ENCODE assay signal across 9 mouse cellular contexts in genomic region chr1:161379685-161380424, GRCm38 (mm10). TPM values are rescaled to one million over a fixed set of nuclear protein-coding genes. Genes with fewer than 3 reads are reported as not detected.
DNase-seq lines count a peak whose midpoint lies in the region; ATAC-seq lines count a peak whose summit lies in the region.
"Had no signal": no experiment of that assay in that cellular context is flagged by ENCODE, and none has a peak within 500 bp of the region (broad histone marks: within the 10 kb centered on the region; RNA-seq: fewer than 3 reads in every experiment).

No protein-coding gene starts in this region.

- H3K4me2 ChIP-seq in kidney, embryonic 14.5 days (replicated peaks; ENCODE audit: low read depth, low read length) = 0 out of 2 replicates have a peak overlapping the region, but pooled peaks have one; percentile 8
- no peak overlapping the region for H3K4me2 ChIP-seq in midbrain, embryonic 14.5 days (ENCODE audit: low read length)

- H3K9ac ChIP-seq in kidney, embryonic 14.5 days (ENCODE audit: low read depth, low read length) = no peak overlapping the region
- H3K9ac ChIP-seq in midbrain, embryonic 14.5 days (replicated peaks; ENCODE audit: low read length) = no peak overlapping the region

- WGBS in kidney, embryonic 14.5 days = 20% methylated on average over 11 of the region's 11 CpGs
- 21% methylated on average over 11 of the region's 11 CpGs for WGBS in midbrain, embryonic 14.5 days

- no peak overlapping the region for H3K4me3 ChIP-seq in kidney, embryonic 14.5 days (ENCODE audit: low read length)
- no peak overlapping the region for H3K4me3 ChIP-seq in midbrain, embryonic 14.5 days (replicated peaks; ENCODE audit: low read depth, low read length)

- H3K36me3 ChIP-seq in kidney, embryonic 14.5 days (ENCODE audit: control insufficient read depth, insufficient read depth, low read length) = no peaks in the 10 kb centered on the region
- H3K36me3 ChIP-seq in midbrain, embryonic 14.5 days (ENCODE audit: control insufficient read depth, insufficient read depth, low read length) = no peaks in the 10 kb centered on the region

- peak; percentile 26 for DNase-seq in adrenal gland, adult 2 months
- DNase-seq in adrenal gland, postnatal 36 days = no peak
- peak; percentile 24 to 39 for DNase-seq in kidney, adult 8-10 months
- DNase-seq in kidney, postnatal 25 days = no peak
- DNase-seq in midbrain, embryonic 14.5 days = peak; percentile 26
- DNase-seq in liver = no peak

- H3K9me3 ChIP-seq in kidney, embryonic 14.5 days (ENCODE audit: control insufficient read depth, low read length) = no peaks in the 10 kb centered on the region
- H3K9me3 ChIP-seq in midbrain, embryonic 14.5 days (ENCODE audit: control insufficient read depth, low read length) = no peaks in the 10 kb centered on the region

- ATAC-seq in kidney, embryonic 14.5 days (ENCODE audit: low FRiP score, low TSS enrichment) = no peak
- ATAC-seq in midbrain, embryonic 14.5 days (ENCODE audit: low FRiP score, low TSS enrichment) = no peak
- no peak for ATAC-seq in erythroblast, adult 5-6 weeks (replicated peaks; ENCODE audit: low FRiP score, poor library complexity, severe bottlenecking)

- no peaks in the 10 kb centered on the region for H3K4me1 ChIP-seq in kidney, embryonic 14.5 days (ENCODE audit: control insufficient read depth, insufficient read depth, low read length)
- 0 out of 2 replicates have a peak, but pooled peaks cover 2% of the 10 kb centered on the region for H3K4me1 ChIP-seq in midbrain, embryonic 14.5 days (ENCODE audit: control insufficient read depth, insufficient read depth, low read length)

- no peak overlapping the region for H3K27ac ChIP-seq in kidney, embryonic 14.5 days (ENCODE audit: low read depth, low read length)
- no peak overlapping the region for H3K27ac ChIP-seq in midbrain, embryonic 14.5 days (replicated peaks; ENCODE audit: low read depth, low read length)

- H3K27me3 ChIP-seq in kidney, embryonic 14.5 days (ENCODE audit: control insufficient read depth, insufficient read depth, low read length) = no peaks in the 10 kb centered on the region
- no peaks in the 10 kb centered on the region for H3K27me3 ChIP-seq in midbrain, embryonic 14.5 days (ENCODE audit: control insufficient read depth, insufficient read depth, low read length)

RNA-seq across cellular contexts. Expression of gene Tnfsf4, which starts 15.4 kb away (rescaled TPM):
- total RNA-seq in adrenal gland, adult 2 months (2021) = not detected
- not detected in 2 replicates for polyA plus RNA-seq in adrenal gland, adult 2 months (2012; rRNA removed)
- not detected for total RNA-seq in adrenal gland, postnatal 36 days (2021)
- 0.26 TPM in 1 of 2 replicates, not detected in the other for polyA plus RNA-seq in kidney, embryonic 14.5 days (2014; fragmentation: Nextera tagmentation; extraction: Ambion mirVana)
- not detected in 2 replicates for polyA plus RNA-seq in midbrain, embryonic 14.5 days (2014; fragmentation: Nextera tagmentation; extraction: Ambion mirVana)
- total RNA-seq in erythroblast, adult 5-6 weeks (2015; ENCODE audit: low replicate concordance) = not detected in 2 replicates
- total RNA-seq in erythroblast, adult 5-6 weeks (2017; ENCODE audit: low replicate concordance) = not detected in 2 replicates
- polyA plus RNA-seq: heart, embryonic 14.5 days had no signal

Comparison
In these comparisons a context has a peak if more than half of its experiments do, and no peak if none do; other contexts are left out.
1. DNase-seq: peak in adrenal gland, adult 2 months (single experiment), kidney, adult 8-10 months (2 of 2) and midbrain, embryonic 14.5 days (single experiment); none in adrenal gland, postnatal 36 days (0 of 2), kidney, postnatal 25 days (0 of 2) and liver (single experiment).